Mouse (Mus musculus) intestine, embryonic 14.5 days (tissue): Measurements from ENCODE around the gene Map4k4. TPM values are rescaled to one million over a fixed set of nuclear protein-coding genes. Genes with fewer than 3 reads are reported as not detected.

Source experiments
- ATAC-seq: fragments of 200-750 bp; cut with Nextera tagmentation; replicated peaks from 2 replicates; pipeline ENCODE4 v1.8.0; 2017; ENCODE audit warnings: low read depth, moderate number of reproducible peaks, moderate TSS enrichment, moderate library complexity; ENCODE audit not compliant: low FRiP score, low TSS enrichment
- DNase-seq: peaks from one replicate; pipeline ENCODE4 v3.0.0-alpha.2; 2018; ENCODE audit warnings: low spot score
- H3K27ac ChIP-seq: fragments of 300-500 bp; sonication (generic); 2 replicates; pipeline ENCODE4 v1.5.1; 2014; ENCODE audit warnings: low read depth, mild to moderate bottlenecking, control low read depth
- H3K27me3 ChIP-seq: fragments of 300-500 bp; sonication (generic); replicated peaks from 2 replicates; pipeline ENCODE4 v1.6.1; 2014; ENCODE audit warnings: low read length, control low read depth; ENCODE audit not compliant: control insufficient read depth, insufficient read depth
- H3K36me3 ChIP-seq: fragments of 300-500 bp; sonication (generic); 2 replicates; pipeline ENCODE4 v1.6.1; 2014; ENCODE audit warnings: low read length, control low read depth; ENCODE audit not compliant: control insufficient read depth, insufficient read depth
- H3K4me1 ChIP-seq: fragments of 300-500 bp; sonication (generic); replicated peaks from 2 replicates; pipeline ENCODE4 v1.6.1; 2014; ENCODE audit warnings: low read length, control low read depth, mixed read lengths; ENCODE audit not compliant: control insufficient read depth, insufficient read depth
- H3K4me2 ChIP-seq: fragments of 300-500 bp; sonication (generic); 2 replicates; pipeline ENCODE4 v1.6.1; 2014; ENCODE audit warnings: low read length
- H3K4me3 ChIP-seq: fragments of 300-500 bp; sonication (generic); 2 replicates; pipeline ENCODE4 v1.5.1; 2014; ENCODE audit warnings: low read depth, low read length, control low read depth, mixed read lengths
- H3K9ac ChIP-seq: fragments of 300-500 bp; sonication (generic); 2 replicates; pipeline ENCODE4 v1.6.1; 2014; ENCODE audit warnings: mild to moderate bottlenecking, low read length
- H3K9me3 ChIP-seq: fragments of 300-500 bp; sonication (generic); 2 replicates; pipeline ENCODE4 v1.6.1; 2016; ENCODE audit warnings: low read length, control low read depth; ENCODE audit not compliant: control insufficient read depth
- WGBS: fragments of 180-500 bp; shearing (Covaris S2); extraction: QIAGEN DNeasy Blood & Tissue Kit; methylation state at CpG from one replicate; pipeline ENCODE4 v1.1.7; 2014; 5-methylcytosine and 5-hydroxymethylcytosine counted together
- polyA plus RNA-seq: library from polyadenylated mRNA; unstranded; fragments of >200 nt; fragmentation: Nextera tagmentation; extraction: Ambion mirVana; gene quantifications from 2 replicates; pipeline ENCODE4 v1.2.1, GENCODE M21; 2014

Map4k4 gene
- polyA plus RNA-seq, 1 experiment from 2014 or later, result 35.4 TPM

GRCm38 (mm10) chr1:39920616-39921015 is 19.9 kb downstream of the Map4k4 start:
- ATAC-seq, result no peak
- peaks cover 52% of the 10 kb centered on the region for H3K4me1 ChIP-seq
- no peak overlapping the region for H3K4me3 ChIP-seq
- no peaks in the 10 kb centered on the region for H3K9me3 ChIP-seq
- H3K27me3 ChIP-seq, result no peaks in the 10 kb centered on the region
- WGBS, result 65% methylated on average over 2 of the region's 2 CpGs
- H3K27ac ChIP-seq, result no peak overlapping the region
- no peak overlapping the region for H3K9ac ChIP-seq
- no peak overlapping the region for H3K4me2 ChIP-seq
- H3K36me3 ChIP-seq, result peaks cover 5% of the 10 kb centered on the region; the same call in 1 of the 2 replicates
- no peak for DNase-seq

DNA sequence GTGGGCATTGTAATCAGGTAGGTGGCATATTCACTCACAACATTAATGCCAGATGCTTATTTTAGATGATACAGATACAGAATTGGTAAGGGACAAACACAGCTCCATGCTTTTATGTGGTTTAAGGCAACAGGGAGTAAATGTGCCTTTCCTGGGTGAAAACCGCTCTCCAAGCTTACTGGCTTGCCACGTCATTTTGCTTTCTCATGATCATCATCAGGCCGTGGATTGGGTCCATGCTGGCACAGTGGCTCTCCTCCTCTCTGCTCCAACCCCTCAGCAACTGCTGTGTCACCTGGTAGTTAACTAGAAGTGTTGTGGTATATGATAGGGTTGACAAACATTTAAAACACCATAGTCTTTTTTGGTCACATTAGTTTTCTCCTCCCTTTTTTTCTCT is 21.3 kb downstream of the Map4k4 start:
- Histone ChIP-seq H3K9me3 (no peaks in the 10 kb centered on the region), H3K4me1 (peaks cover 52% of the 10 kb centered on the region), H3K9ac (no peak overlapping the region), H3K4me3 (no peak overlapping the region), H3K4me2 (no peak overlapping the region), H3K36me3 (peaks cover 10% of the 10 kb centered on the region; the same call in 1 of the 2 replicates), H3K27me3 (no peaks in the 10 kb centered on the region), H3K27ac (no peak overlapping the region)
- WGBS, result 76% methylated on average over 3 of the region's 3 CpGs
- no peak for DNase-seq
- ATAC-seq, result no peak

DNA sequence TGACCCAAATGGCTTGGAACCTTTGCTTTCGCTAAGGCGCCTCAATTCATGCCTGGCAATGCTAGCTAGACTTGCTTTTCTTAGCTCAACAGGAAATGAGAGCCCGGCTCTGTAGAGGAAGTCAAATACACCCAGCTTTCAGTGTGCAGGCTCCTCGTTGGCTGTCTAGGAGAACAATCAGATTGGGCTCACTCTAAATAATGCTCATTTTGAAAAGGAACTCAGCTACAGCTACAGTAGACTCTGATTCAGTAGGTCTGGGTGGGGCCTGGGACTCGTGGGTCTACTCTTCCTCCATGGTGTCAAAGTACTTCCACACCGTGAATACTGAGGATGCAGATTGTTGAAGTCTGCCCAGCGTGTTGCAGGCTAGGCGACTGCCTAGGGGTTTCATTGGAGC is 22.0 kb downstream of the Map4k4 start:
- Histone ChIP-seq H3K4me3 (no peak overlapping the region), H3K9ac (no peak overlapping the region), H3K27me3 (no peaks in the 10 kb centered on the region), H3K27ac (no peak overlapping the region; the same call in 1 of the 2 replicates), H3K4me1 (peaks cover 60% of the 10 kb centered on the region), H3K4me2 (peak overlapping the region; percentile 24; the same call in 1 of the 2 replicates), H3K36me3 (peaks cover 10% of the 10 kb centered on the region; the same call in 1 of the 2 replicates), H3K9me3 (no peaks in the 10 kb centered on the region)
- ATAC-seq, result no peak
- DNase-seq, result no peak
- 47% methylated on average over 8 of the region's 8 CpGs for WGBS

- peaks cover 10% of the 10 kb centered on the region; the same call in 1 of the 2 replicates for H3K36me3 ChIP-seq
- no peak overlapping the region for H3K9ac ChIP-seq
- peak overlapping the region; percentile 24 for H3K4me2 ChIP-seq
- H3K4me1 ChIP-seq, result peaks cover 56% of the 10 kb centered on the region
- 29% methylated on average over 15 of the region's 15 CpGs for WGBS
- no peaks in the 10 kb centered on the region for H3K9me3 ChIP-seq
- no peak overlapping the region for H3K4me3 ChIP-seq
- DNase-seq (no peak), ATAC-seq (no peak)
- H3K27ac ChIP-seq, result peak overlapping the region; percentile 16; the same call in 1 of the 2 replicates
- no peaks in the 10 kb centered on the region for H3K27me3 ChIP-seq
Measured at GRCm38 (mm10) chr1:39923395-39924337, 23.0 kb downstream of the Map4k4 start.

DNA sequence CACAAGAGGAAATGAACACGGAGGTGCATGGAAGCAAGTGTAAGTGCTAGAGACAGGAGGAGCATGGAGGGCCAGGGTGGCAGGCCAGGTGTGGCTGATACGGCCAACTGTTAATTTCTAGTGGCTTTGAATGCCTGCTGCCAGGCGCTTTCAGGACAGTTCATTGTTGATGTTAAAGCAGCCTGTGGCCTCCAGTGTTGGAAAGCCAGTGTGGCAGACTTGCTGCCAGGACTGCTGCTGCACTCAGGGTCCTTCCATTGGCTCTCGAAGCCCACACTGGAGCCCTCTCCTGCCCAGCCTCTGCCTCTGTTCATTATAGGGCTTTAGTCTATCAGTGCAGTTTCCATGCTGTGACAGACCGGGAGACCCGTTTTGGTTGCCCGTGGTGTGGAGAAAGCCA is 30.3 kb downstream of the Map4k4 start:
- 0 out of 2 replicates have a peak, but pooled peaks cover 3% of the 10 kb centered on the region for H3K36me3 ChIP-seq
- 54% methylated on average over 7 of the region's 7 CpGs for WGBS
- no peaks in the 10 kb centered on the region for H3K9me3 ChIP-seq
- no peak overlapping the region for H3K4me2 ChIP-seq
- H3K4me3 ChIP-seq, result no peak overlapping the region
- no peak overlapping the region for H3K27ac ChIP-seq
- H3K9ac ChIP-seq, result no peak overlapping the region
- no peak for DNase-seq
- peaks cover 71% of the 10 kb centered on the region for H3K4me1 ChIP-seq
- ATAC-seq, result no peak
- H3K27me3 ChIP-seq, result no peaks in the 10 kb centered on the region

- H3K4me1 ChIP-seq, result peaks cover 79% of the 10 kb centered on the region
- no peak for ATAC-seq
- no peak overlapping the region for H3K9ac ChIP-seq
- no peak overlapping the region for H3K4me2 ChIP-seq
- DNase-seq, result no peak
- H3K9me3 ChIP-seq, result no peaks in the 10 kb centered on the region
- 44% methylated on average over 9 of the region's 9 CpGs for WGBS
- 0 out of 2 replicates have a peak, but pooled peaks cover 3% of the 10 kb centered on the region for H3K36me3 ChIP-seq
- H3K4me3 ChIP-seq, result no peak overlapping the region
- H3K27me3 ChIP-seq, result no peaks in the 10 kb centered on the region
- H3K27ac ChIP-seq, result no peak overlapping the region
Measured at GRCm38 (mm10) chr1:39932216-39932739, 31.6 kb downstream of the Map4k4 start.

- no peaks in the 10 kb centered on the region for H3K9me3 ChIP-seq
- no peak for ATAC-seq
- H3K27me3 ChIP-seq, result no peaks in the 10 kb centered on the region
- 0 out of 2 replicates have a peak, but pooled peaks cover 3% of the 10 kb centered on the region for H3K36me3 ChIP-seq
- no peak overlapping the region for H3K9ac ChIP-seq
- DNase-seq, result no peak
- peaks cover 78% of the 10 kb centered on the region for H3K4me1 ChIP-seq
- 54% methylated on average over 10 of the region's 10 CpGs for WGBS
- no peak overlapping the region for H3K4me3 ChIP-seq
- no peak overlapping the region for H3K27ac ChIP-seq
- H3K4me2 ChIP-seq, result no peak overlapping the region
Measured at GRCm38 (mm10) chr1:39932922-39933321, 32.2 kb downstream of the Map4k4 start.

GRCm38 (mm10) chr1:39934954-39935353 is 34.2 kb downstream of the Map4k4 start:
- WGBS, result 32% methylated on average over 8 of the region's 8 CpGs
- ATAC-seq (no peak), DNase-seq (no peak)
- Histone ChIP-seq H3K27me3 (no peaks in the 10 kb centered on the region), H3K4me2 (no peak overlapping the region), H3K9ac (no peak overlapping the region), H3K36me3 (0 out of 2 replicates have a peak, but pooled peaks cover 3% of the 10 kb centered on the region), H3K9me3 (no peaks in the 10 kb centered on the region), H3K4me3 (no peak overlapping the region), H3K27ac (no peak overlapping the region), H3K4me1 (peaks cover 81% of the 10 kb centered on the region)
